Mouse (Mus musculus) cortical plate, adult 2 months (tissue): Measurements from ENCODE around the gene Ctnnd2.

Source experiments
- CTCF ChIP-seq: fragments of 200-500 bp; IDR thresholded peaks from 2 replicates; pipeline ENCODE4 v1.5.1; 2011; ENCODE audit warnings: mild to moderate bottlenecking, control low read depth, low read length; ENCODE audit not compliant: insufficient read depth; ENCODE audit errors: extremely low read depth
- POLR2A ChIP-seq: fragments of 200-500 bp; IDR thresholded peaks from 2 replicates; pipeline ENCODE4 v1.6.1; 2011; ENCODE audit warnings: mild to moderate bottlenecking, low read length, control low read depth; ENCODE audit not compliant: insufficient read depth; ENCODE audit errors: extremely low read depth

- TF ChIP-seq POLR2A (no peak), CTCF (no peak)
These were observed 1.9 kb downstream of the Ctnnd2 start for GRCm38 (mm10) chr15:30174321-30174720.
